Mouse (Mus musculus) intestine, embryonic 15.5 days (tissue): ENCODE measurements around the gene Adam19. TPM values are rescaled to one million over a fixed set of nuclear protein-coding genes. Genes with fewer than 3 reads are reported as not detected.
"Not testable (repeated sequence)": the region's sequence is repeated elsewhere in the genome, so short reads cannot be mapped to it uniquely, and the experiment has no call there.

Experiments
- ATAC-seq: fragments of 200-750 bp; cut with Nextera tagmentation; 2 replicates; pipeline ENCODE4 v1.8.0; 2017; ENCODE audit warnings: moderate TSS enrichment, moderate library complexity
- H3K27ac ChIP-seq: fragments of 300-500 bp; sonication (generic); 2 replicates; pipeline ENCODE4 v1.5.1; 2015; ENCODE audit warnings: mild to moderate bottlenecking, inconsistent platforms
- H3K27me3 ChIP-seq: fragments of 300-500 bp; sonication (generic); replicated peaks from 2 replicates; pipeline ENCODE4 v1.6.1; 2015; ENCODE audit warnings: inconsistent platforms
- H3K36me3 ChIP-seq: fragments of 300-500 bp; sonication (generic); 2 replicates; pipeline ENCODE4 v1.6.1; 2015; ENCODE audit warnings: inconsistent platforms
- H3K4me1 ChIP-seq: fragments of 300-500 bp; sonication (generic); replicated peaks from 2 replicates; pipeline ENCODE4 v1.6.1; 2015; ENCODE audit warnings: inconsistent platforms
- H3K4me2 ChIP-seq: fragments of 300-500 bp; sonication (generic); replicated peaks from 2 replicates; pipeline ENCODE4 v1.6.1; 2015; ENCODE audit warnings: mild to moderate bottlenecking, inconsistent platforms
- H3K4me3 ChIP-seq: fragments of 300-500 bp; sonication (generic); replicated peaks from 2 replicates; pipeline ENCODE4 v1.5.1; 2015; ENCODE audit warnings: inconsistent platforms
- H3K9ac ChIP-seq: fragments of 300-500 bp; sonication (generic); 2 replicates; pipeline ENCODE4 v1.6.1; 2015; ENCODE audit warnings: inconsistent platforms
- H3K9me3 ChIP-seq: fragments of 300-500 bp; sonication (generic); 2 replicates; pipeline ENCODE4 v1.6.1; 2016; ENCODE audit warnings: inconsistent platforms
- WGBS: fragments of 180-500 bp; shearing (Covaris S2); methylation state at CpG from one replicate; pipeline ENCODE4 v1.1.7; 2015; 5-methylcytosine and 5-hydroxymethylcytosine counted together
- polyA plus RNA-seq: library from polyadenylated mRNA; unstranded; fragments of >200 nt; fragmentation: Nextera tagmentation; extraction: Ambion mirVana; gene quantifications from 2 replicates; pipeline ENCODE4 v1.2.1, GENCODE M21; 2015

Gene Adam19
- polyA plus RNA-seq, 1 experiment from 2014 or later: 16.6 TPM

GRCm38 (mm10) chr11:46038901-46039300 is 16.9 kb upstream of the Adam19 start:
- Histone ChIP-seq H3K9me3 (no peaks in the 10 kb centered on the region), H3K4me2 (peak overlapping the region; percentile 6; the same call in 1 of the 2 replicates), H3K27me3 (no peaks in the 10 kb centered on the region), H3K27ac (no peak overlapping the region), H3K4me3 (no peak overlapping the region), H3K36me3 (no peaks in the 10 kb centered on the region), H3K4me1 (0 out of 2 replicates have a peak, but pooled peaks cover 2% of the 10 kb centered on the region), H3K9ac (no peak overlapping the region)
- no peak for ATAC-seq
- WGBS: 67% methylated on average over 15 of the region's 15 CpGs

- H3K36me3 ChIP-seq: no peaks in the 10 kb centered on the region
- H3K4me1 ChIP-seq: 0 out of 2 replicates have a peak, but pooled peaks cover 2% of the 10 kb centered on the region
- no peak for ATAC-seq
- H3K27ac ChIP-seq: no peak overlapping the region
- H3K4me2 ChIP-seq: peak overlapping the region; percentile 6; the same call in 1 of the 2 replicates
- 44% methylated on average over 11 of the region's 11 CpGs for WGBS
- H3K9me3 ChIP-seq: no peaks in the 10 kb centered on the region
- H3K9ac ChIP-seq: no peak overlapping the region
- no peaks in the 10 kb centered on the region for H3K27me3 ChIP-seq
- H3K4me3 ChIP-seq: no peak overlapping the region
Observed at GRCm38 (mm10) chr11:46039335-46039734, 16.5 kb upstream of the Adam19 start.

GRCm38 (mm10) chr11:46040841-46041556 is 14.8 kb upstream of the Adam19 start:
- no peak overlapping the region for H3K4me2 ChIP-seq
- H3K36me3 ChIP-seq: no peaks in the 10 kb centered on the region
- no peak overlapping the region for H3K27ac ChIP-seq
- no peaks in the 10 kb centered on the region for H3K9me3 ChIP-seq
- ATAC-seq: no peak
- 0 out of 2 replicates have a peak, but pooled peaks cover 2% of the 10 kb centered on the region for H3K4me1 ChIP-seq
- no peak overlapping the region for H3K4me3 ChIP-seq
- 72% methylated on average over 9 of the region's 9 CpGs for WGBS
- H3K27me3 ChIP-seq: no peaks in the 10 kb centered on the region
- H3K9ac ChIP-seq: no peak overlapping the region

GRCm38 (mm10) chr11:46041607-46042267 is 14.1 kb upstream of the Adam19 start:
- WGBS: 58% methylated on average over 12 of the region's 12 CpGs
- ATAC-seq: no peak
- no peaks in the 10 kb centered on the region for H3K27me3 ChIP-seq
- H3K9ac ChIP-seq: no peak overlapping the region
- no peaks in the 10 kb centered on the region for H3K9me3 ChIP-seq
- H3K27ac ChIP-seq: no peak overlapping the region
- H3K36me3 ChIP-seq: no peaks in the 10 kb centered on the region
- 0 out of 2 replicates have a peak, but pooled peaks cover 2% of the 10 kb centered on the region for H3K4me1 ChIP-seq
- no peak overlapping the region for H3K4me2 ChIP-seq
- H3K4me3 ChIP-seq: no peak overlapping the region

GRCm38 (mm10) chr11:46044781-46045180 is 11.0 kb upstream of the Adam19 start:
- 87% methylated on average over 5 of the region's 5 CpGs for WGBS

GRCm38 (mm10) chr11:46047264-46047663 is 8.5 kb upstream of the Adam19 start:
- H3K4me2 ChIP-seq: no peak overlapping the region
- H3K27ac ChIP-seq: no peak overlapping the region
- no peak for ATAC-seq
- 86% methylated on average over 3 of the region's 3 CpGs for WGBS
- H3K9ac ChIP-seq: no peak overlapping the region
- H3K36me3 ChIP-seq: no peaks in the 10 kb centered on the region
- H3K9me3 ChIP-seq: no peaks in the 10 kb centered on the region
- no peaks in the 10 kb centered on the region for H3K4me1 ChIP-seq
- no peak overlapping the region for H3K4me3 ChIP-seq
- H3K27me3 ChIP-seq: no peaks in the 10 kb centered on the region

More at GRCm38 (mm10) chr11:46044781-46045180, 11.0 kb upstream of the Adam19 start:
- H3K9me3 ChIP-seq: no peaks in the 10 kb centered on the region
- H3K27ac ChIP-seq: no peak overlapping the region
- H3K36me3 ChIP-seq: no peaks in the 10 kb centered on the region
- no peak for ATAC-seq
- no peak overlapping the region for H3K4me2 ChIP-seq
- no peak overlapping the region for H3K9ac ChIP-seq
- no peak overlapping the region for H3K4me3 ChIP-seq
- no peaks in the 10 kb centered on the region for H3K27me3 ChIP-seq
- H3K4me1 ChIP-seq: no peaks in the 10 kb centered on the region

GRCm38 (mm10) chr11:46052105-46052659 is 3.6 kb upstream of the Adam19 start, which contains the start of gene Gm12166:
Gene Gm12166 (minus strand): TSS chr11:46052321.
- H3K4me3 ChIP-seq, ATAC-seq, H3K36me3 ChIP-seq, H3K27ac ChIP-seq, H3K4me2 ChIP-seq, H3K9me3 ChIP-seq, H3K27me3 ChIP-seq, H3K4me1 ChIP-seq, H3K9ac ChIP-seq: not testable (repeated sequence)
- 34% methylated on average over 19 of the region's 19 CpGs for WGBS

GRCm38 (mm10) chr11:46053457-46053856 is 2.3 kb upstream of the Adam19 start:
- not testable (repeated sequence) for H3K4me3 ChIP-seq, H3K36me3 ChIP-seq, H3K4me2 ChIP-seq, H3K4me1 ChIP-seq, H3K9me3 ChIP-seq, H3K27me3 ChIP-seq, ATAC-seq, H3K9ac ChIP-seq, H3K27ac ChIP-seq
- 92% methylated on average over 3 of the region's 3 CpGs for WGBS

- 50% methylated on average over 5 of the region's 5 CpGs for WGBS
- Histone ChIP-seq H3K4me3 (no peak overlapping the region), H3K4me1 (peaks cover 8% of the 10 kb centered on the region; the same call in 1 of the 2 replicates), H3K36me3 (no peaks in the 10 kb centered on the region), H3K4me2 (no peak overlapping the region), H3K9ac (no peak overlapping the region), H3K9me3 (no peaks in the 10 kb centered on the region), H3K27ac (no peak overlapping the region), H3K27me3 (no peaks in the 10 kb centered on the region)
- ATAC-seq: no peak
Observed at GRCm38 (mm10) chr11:46054311-46054710, 1.5 kb upstream of the Adam19 start.

- Histone ChIP-seq H3K4me3 (peak overlapping the region; percentile 65), H3K27ac (peak overlapping the region; percentile 90), H3K9me3 (no peaks in the 10 kb centered on the region), H3K27me3 (no peaks in the 10 kb centered on the region), H3K36me3 (no peaks in the 10 kb centered on the region), H3K4me1 (peaks cover 8% of the 10 kb centered on the region; the same call in 1 of the 2 replicates), H3K4me2 (peak overlapping the region; percentile 66), H3K9ac (peak overlapping the region; percentile 72)
- peak; percentile 24 for ATAC-seq
- WGBS: 24% methylated on average over 12 of the region's 13 CpGs
Observed at GRCm38 (mm10) chr11:46054911-46055895, 589 bp upstream of the Adam19 start.

- Histone ChIP-seq H3K27ac (peak overlapping the region; percentile 90), H3K4me2 (peak overlapping the region; percentile 66), H3K27me3 (no peaks in the 10 kb centered on the region), H3K9me3 (no peaks in the 10 kb centered on the region), H3K9ac (peak overlapping the region; percentile 72), H3K36me3 (no peaks in the 10 kb centered on the region), H3K4me3 (peak overlapping the region; percentile 65), H3K4me1 (peaks cover 8% of the 10 kb centered on the region; the same call in 1 of the 2 replicates)
- 3% methylated on average over 25 of the region's 25 CpGs for WGBS
- 0 out of 2 replicates have a peak, but pooled peaks have one; percentile 18 for ATAC-seq
Observed at GRCm38 (mm10) chr11:46056770-46057411, 1.1 kb downstream of the Adam19 start.
